Mouse (Mus musculus) kidney, embryonic 14.5 days (tissue): ENCODE data around the gene Cmtr1. TPM values are rescaled to one million over a fixed set of nuclear protein-coding genes. Genes with fewer than 3 reads are reported as not detected.

Source experiments
- ATAC-seq: fragments of 200-750 bp; cut with Nextera tagmentation; 2 replicates; pipeline ENCODE4 v1.8.0; 2017; ENCODE audit warnings: moderate number of reproducible peaks, mild to moderate bottlenecking, moderate TSS enrichment, moderate library complexity; ENCODE audit not compliant: low FRiP score, low TSS enrichment
- H3K27ac ChIP-seq: fragments of 300-500 bp; sonication (generic); 2 replicates; pipeline ENCODE4 v1.5.1; 2014; ENCODE audit warnings: low read depth, mild to moderate bottlenecking, low read length, moderate library complexity, mixed read lengths
- H3K27me3 ChIP-seq: fragments of 300-500 bp; sonication (generic); 2 replicates; pipeline ENCODE4 v1.6.1; 2014; ENCODE audit warnings: mild to moderate bottlenecking, low read length; ENCODE audit not compliant: control insufficient read depth, insufficient read depth
- H3K36me3 ChIP-seq: fragments of 300-500 bp; sonication (generic); 2 replicates; pipeline ENCODE4 v1.6.1; 2014; ENCODE audit warnings: low read length, mixed read lengths; ENCODE audit not compliant: control insufficient read depth, insufficient read depth
- H3K4me1 ChIP-seq: fragments of 300-500 bp; sonication (generic); 2 replicates; pipeline ENCODE4 v1.6.1; 2014; ENCODE audit warnings: low read length, mixed read lengths; ENCODE audit not compliant: control insufficient read depth, insufficient read depth
- H3K4me2 ChIP-seq: fragments of 300-500 bp; sonication (generic); replicated peaks from 2 replicates; pipeline ENCODE4 v1.6.1; 2014; ENCODE audit warnings: low read depth, mild to moderate bottlenecking, low read length
- H3K4me3 ChIP-seq: fragments of 300-500 bp; sonication (generic); 2 replicates; pipeline ENCODE4 v1.5.1; 2014; ENCODE audit warnings: mild to moderate bottlenecking, low read length
- H3K9ac ChIP-seq: fragments of 300-500 bp; sonication (generic); 2 replicates; pipeline ENCODE4 v1.6.1; 2014; ENCODE audit warnings: low read depth, mild to moderate bottlenecking, low read length, moderate library complexity
- H3K9me3 ChIP-seq: fragments of 300-500 bp; sonication (generic); 2 replicates; pipeline ENCODE4 v1.6.1; 2016; ENCODE audit warnings: low read length; ENCODE audit not compliant: control insufficient read depth
- WGBS: fragments of 180-500 bp; shearing (Covaris S2); extraction: QIAGEN DNeasy Blood & Tissue Kit; methylation state at CpG from one replicate; pipeline ENCODE4 v1.1.7; 2014; 5-methylcytosine and 5-hydroxymethylcytosine counted together
- polyA plus RNA-seq: library from polyadenylated mRNA; unstranded; fragments of >200 nt; fragmentation: Nextera tagmentation; extraction: Ambion mirVana; gene quantifications from 2 replicates; pipeline ENCODE4 v1.2.1, GENCODE M21; 2014

Gene Cmtr1
- polyA plus RNA-seq, 1 experiment from 2014 or later = 111 TPM

DNA sequence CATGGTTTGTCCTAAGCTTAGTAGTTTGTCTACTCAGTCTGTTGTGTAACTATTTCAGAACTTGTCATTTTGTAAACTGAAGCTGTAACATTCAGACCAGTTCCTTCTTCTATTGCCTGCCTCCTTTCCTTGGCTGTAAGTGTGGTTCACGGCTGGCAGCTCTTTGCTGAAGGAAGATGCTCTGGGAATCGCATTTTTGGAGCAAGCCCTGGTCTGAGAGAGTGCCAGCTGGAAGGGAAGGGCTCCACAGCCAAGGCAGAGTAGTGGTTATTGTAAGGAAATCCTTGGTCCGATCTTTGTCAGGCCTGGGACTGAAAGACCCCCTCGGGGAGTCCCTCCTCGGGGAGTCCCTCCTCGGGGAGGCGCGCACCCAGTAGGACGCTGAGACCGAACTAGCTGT lies 28.2 kb downstream of the Cmtr1 start:
- Histone ChIP-seq H3K4me3 (no peak overlapping the region), H3K9ac (no peak overlapping the region), H3K27me3 (no peaks in the 10 kb centered on the region), H3K27ac (no peak overlapping the region), H3K9me3 (no peaks in the 10 kb centered on the region), H3K4me1 (no peaks in the 10 kb centered on the region), H3K4me2 (no peak overlapping the region), H3K36me3 (peaks cover 68% of the 10 kb centered on the region)
- WGBS = 92% methylated on average over 10 of the region's 10 CpGs
- ATAC-seq = no peak

DNA sequence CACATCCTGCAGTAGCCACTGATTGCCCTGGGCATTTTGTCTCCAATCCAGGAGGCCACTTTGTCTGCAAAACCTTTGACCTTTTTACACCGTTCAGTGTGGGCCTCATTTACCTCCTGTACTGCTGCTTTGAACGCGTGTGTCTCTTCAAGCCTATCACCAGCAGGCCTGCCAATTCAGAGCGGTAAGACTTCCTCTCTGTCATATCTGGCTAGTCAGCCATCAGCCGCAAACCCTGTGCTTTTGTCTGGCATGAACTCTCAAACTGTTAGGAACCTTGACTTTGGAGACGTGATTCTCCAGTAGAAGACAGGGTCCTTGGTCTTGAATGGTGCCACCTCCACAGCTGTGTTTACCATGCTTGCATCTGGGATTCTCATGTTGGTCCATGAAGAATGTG lies 29.9 kb downstream of the Cmtr1 start:
- Histone ChIP-seq H3K9me3 (no peaks in the 10 kb centered on the region), H3K27ac (no peak overlapping the region), H3K27me3 (no peaks in the 10 kb centered on the region), H3K4me3 (no peak overlapping the region), H3K9ac (no peak overlapping the region), H3K4me2 (no peak overlapping the region), H3K4me1 (no peaks in the 10 kb centered on the region), H3K36me3 (peaks cover 69% of the 10 kb centered on the region)
- ATAC-seq = no peak
- WGBS = 34% methylated on average over 6 of the region's 6 CpGs

DNA sequence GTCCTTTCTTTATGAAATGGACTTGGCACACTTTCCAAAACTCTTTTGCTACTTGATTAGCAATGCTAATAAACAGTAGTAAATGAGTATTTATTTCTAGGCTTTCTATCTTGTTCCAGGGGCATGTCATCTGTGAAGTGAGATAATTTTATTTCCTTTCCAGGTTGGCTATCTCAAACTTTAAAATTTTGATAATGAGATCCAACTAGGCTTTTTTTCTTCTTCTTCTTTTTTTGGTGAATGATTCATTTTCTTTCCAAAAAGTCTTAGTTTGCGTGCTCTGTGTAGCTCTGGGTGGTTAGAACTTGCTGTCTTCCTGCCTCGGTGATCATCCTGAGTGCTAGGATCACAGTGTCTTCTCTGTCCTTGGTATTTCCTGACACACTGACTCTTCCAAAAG lies 32.4 kb downstream of the Cmtr1 start:
- WGBS = 88% methylated on average over 2 of the region's 2 CpGs
- Histone ChIP-seq H3K27me3 (no peaks in the 10 kb centered on the region), H3K4me2 (no peak overlapping the region), H3K4me1 (no peaks in the 10 kb centered on the region), H3K9ac (no peak overlapping the region), H3K4me3 (no peak overlapping the region), H3K9me3 (no peaks in the 10 kb centered on the region), H3K36me3 (peaks cover 69% of the 10 kb centered on the region), H3K27ac (no peak overlapping the region)
- ATAC-seq = no peak

DNA sequence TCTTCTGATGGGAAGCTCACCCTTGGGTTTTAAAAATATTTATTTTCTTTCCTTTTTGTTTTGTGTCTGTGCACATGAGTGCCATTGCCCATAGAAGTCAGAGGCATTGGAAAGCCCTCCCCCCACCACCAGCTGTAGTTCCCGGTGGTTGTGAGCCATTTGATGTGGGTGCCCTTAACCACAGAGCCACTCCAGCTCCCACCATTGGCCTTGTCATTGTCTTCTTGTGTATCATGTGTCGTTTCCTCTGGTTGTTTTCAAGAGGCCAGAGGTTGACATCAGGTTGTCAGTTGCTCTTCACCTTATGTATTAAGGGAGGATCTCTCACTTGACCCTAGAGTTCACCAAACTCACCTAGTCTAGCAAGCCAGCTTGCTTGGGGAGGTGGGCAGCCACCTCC lies 33.2 kb downstream of the Cmtr1 start:
- Histone ChIP-seq H3K36me3 (peaks cover 71% of the 10 kb centered on the region), H3K9ac (no peak overlapping the region), H3K27me3 (no peaks in the 10 kb centered on the region), H3K9me3 (no peaks in the 10 kb centered on the region), H3K4me2 (no peak overlapping the region), H3K27ac (no peak overlapping the region), H3K4me1 (no peaks in the 10 kb centered on the region), H3K4me3 (no peak overlapping the region)
- no peak for ATAC-seq
- 61% methylated on average over 2 of the region's 2 CpGs for WGBS

DNA sequence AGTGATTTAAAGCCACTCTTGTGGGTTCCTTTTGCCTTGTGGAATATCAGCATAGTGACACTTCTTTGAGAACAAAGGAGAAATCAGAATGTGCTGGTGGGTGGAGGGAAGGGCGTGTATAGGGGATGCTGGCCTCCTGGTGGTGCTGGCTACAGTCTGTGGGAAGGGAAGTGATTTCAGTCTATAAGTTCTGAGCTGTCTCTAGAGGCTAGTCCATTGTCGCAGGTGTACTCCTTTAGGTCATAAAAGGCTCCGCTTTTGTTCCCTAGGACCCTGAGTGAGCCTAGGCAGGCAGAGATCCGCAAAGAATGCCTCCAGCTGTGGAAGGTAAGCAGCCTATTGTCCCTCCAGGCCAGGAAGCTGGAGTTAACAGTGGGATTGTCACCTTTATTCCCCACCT lies 34.1 kb downstream of the Cmtr1 start:
- no peak for ATAC-seq
- Histone ChIP-seq H3K4me2 (no peak overlapping the region), H3K9me3 (no peaks in the 10 kb centered on the region), H3K27me3 (no peaks in the 10 kb centered on the region), H3K4me3 (no peak overlapping the region), H3K36me3 (peaks cover 76% of the 10 kb centered on the region), H3K9ac (no peak overlapping the region), H3K27ac (no peak overlapping the region), H3K4me1 (no peaks in the 10 kb centered on the region)
- WGBS = 80% methylated on average over 4 of the region's 4 CpGs

DNA sequence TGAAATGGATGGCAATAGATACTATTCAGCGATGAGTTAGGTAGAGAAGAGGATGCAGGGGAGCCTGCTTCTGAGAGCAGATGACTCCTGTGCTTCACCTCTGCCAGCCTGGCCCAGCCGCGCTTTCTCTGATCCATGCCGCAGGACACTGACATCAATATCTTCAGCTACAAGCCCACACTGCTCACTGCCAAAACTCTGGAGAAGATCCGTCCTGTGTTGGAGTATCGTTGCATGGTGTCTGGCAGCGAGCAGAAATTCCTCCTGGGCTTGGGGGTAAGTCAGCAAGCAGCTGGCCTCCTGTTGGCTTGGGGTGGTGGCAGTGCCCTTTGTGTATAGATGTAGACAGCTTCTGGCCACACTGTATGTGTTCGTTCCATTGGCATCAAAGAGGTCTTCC lies 36.5 kb downstream of the Cmtr1 start:
- no peak for ATAC-seq
- Histone ChIP-seq H3K27ac (no peak overlapping the region), H3K27me3 (no peaks in the 10 kb centered on the region), H3K36me3 (peaks cover 77% of the 10 kb centered on the region), H3K4me2 (no peak overlapping the region), H3K9me3 (no peaks in the 10 kb centered on the region), H3K4me1 (no peaks in the 10 kb centered on the region), H3K4me3 (no peak overlapping the region), H3K9ac (no peak overlapping the region)
- 95% methylated on average over 8 of the region's 8 CpGs for WGBS

DNA sequence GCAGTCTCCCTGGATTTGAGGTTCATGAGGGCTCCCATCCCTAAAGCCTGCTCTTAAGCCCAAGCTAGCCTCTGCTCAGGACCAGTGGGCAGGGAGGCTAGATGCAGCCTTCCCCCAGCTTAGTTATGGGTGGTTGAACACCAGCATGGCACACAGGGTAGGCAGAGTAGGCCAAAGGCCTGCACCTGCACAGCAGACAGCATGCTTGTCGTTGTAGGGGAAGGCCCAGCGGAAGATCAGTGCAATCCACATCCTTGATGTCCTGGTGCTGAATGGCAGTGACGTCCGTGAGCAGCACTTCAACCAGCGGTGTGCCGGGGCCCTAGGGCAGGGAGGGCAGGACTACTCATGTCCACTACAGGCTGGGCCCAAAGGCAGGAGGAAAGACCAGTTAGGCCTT lies 38.0 kb downstream of the Cmtr1 start:
- WGBS = 87% methylated on average over 6 of the region's 6 CpGs
- no peaks in the 10 kb centered on the region for H3K4me1 ChIP-seq
- H3K36me3 ChIP-seq = peaks cover 90% of the 10 kb centered on the region
- H3K9ac ChIP-seq = no peak overlapping the region
- H3K27me3 ChIP-seq = no peaks in the 10 kb centered on the region
- H3K27ac ChIP-seq = no peak overlapping the region
- no peak overlapping the region for H3K4me3 ChIP-seq
- no peaks in the 10 kb centered on the region for H3K9me3 ChIP-seq
- H3K4me2 ChIP-seq = no peak overlapping the region
- ATAC-seq = no peak

DNA sequence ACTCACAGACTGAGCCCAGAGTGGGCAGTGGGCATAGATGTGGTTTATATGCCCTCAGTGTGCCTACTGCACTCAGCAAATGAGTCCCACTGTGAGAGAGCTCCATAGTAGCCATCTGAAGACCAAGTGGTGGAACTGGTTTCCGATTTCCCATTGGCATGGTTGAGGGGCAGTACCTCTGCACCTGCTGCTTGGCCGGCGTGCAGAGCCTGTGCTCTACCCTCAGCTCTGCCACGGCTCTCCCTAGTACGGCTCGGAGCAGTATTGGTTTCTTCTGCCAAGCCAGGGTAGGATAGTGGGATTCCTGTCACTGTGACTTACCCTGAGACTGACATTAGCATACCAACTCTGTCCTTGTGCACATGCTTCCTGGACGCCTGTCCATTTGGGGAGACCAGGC lies 40.2 kb downstream of the Cmtr1 start:
- ATAC-seq = no peak; the same call in 1 of the 2 replicates
- Histone ChIP-seq H3K9ac (no peak overlapping the region), H3K27me3 (no peaks in the 10 kb centered on the region), H3K4me3 (no peak overlapping the region), H3K4me2 (no peak overlapping the region), H3K4me1 (no peaks in the 10 kb centered on the region), H3K27ac (no peak overlapping the region), H3K36me3 (peaks cover 79% of the 10 kb centered on the region), H3K9me3 (no peaks in the 10 kb centered on the region)
- WGBS = 96% methylated on average over 7 of the region's 7 CpGs

DNA sequence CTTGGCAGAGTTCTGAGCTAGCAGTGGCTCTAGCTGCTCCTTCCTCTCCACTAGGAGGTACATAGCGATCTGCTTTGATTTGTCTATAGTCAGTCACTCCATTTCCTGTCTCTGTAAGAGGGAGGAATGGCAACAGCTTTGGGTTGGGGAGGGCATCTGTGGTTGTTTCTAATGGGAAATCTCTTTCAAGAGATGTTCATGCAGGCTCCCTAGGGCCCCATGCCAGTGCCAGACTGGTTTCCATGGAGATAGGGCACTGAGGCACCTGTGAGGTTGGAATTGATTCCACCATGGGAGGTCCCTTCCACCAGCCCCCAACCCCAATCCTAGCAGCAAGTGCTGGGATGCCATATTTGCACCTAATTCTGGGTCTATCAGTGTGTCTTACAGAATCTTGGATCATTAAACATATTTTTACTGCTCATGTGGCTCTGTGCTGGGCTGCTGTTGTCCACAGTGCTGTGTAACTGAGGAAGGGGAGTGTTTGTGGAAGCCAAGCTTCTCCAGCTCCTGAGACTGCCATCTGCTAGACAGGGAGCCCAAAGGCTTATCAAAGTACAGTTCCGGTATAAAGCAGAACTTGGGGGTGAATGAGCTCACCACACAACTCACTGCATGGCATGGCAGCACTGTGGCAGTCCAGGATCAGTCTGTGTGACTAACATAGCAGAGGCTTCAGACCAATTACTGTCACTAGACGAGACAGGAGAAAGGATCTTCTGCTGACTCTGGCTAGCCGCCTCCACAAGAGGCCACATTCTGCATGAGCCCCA lies 42.7 kb downstream of the Cmtr1 start:
- WGBS = 81% methylated on average over 4 of the region's 4 CpGs
- peaks cover 9% of the 10 kb centered on the region for H3K4me1 ChIP-seq
- no peak overlapping the region for H3K27ac ChIP-seq
- ATAC-seq = no peak
- H3K36me3 ChIP-seq = peaks cover 59% of the 10 kb centered on the region
- H3K4me2 ChIP-seq = no peak overlapping the region
- no peaks in the 10 kb centered on the region for H3K27me3 ChIP-seq
- H3K9me3 ChIP-seq = no peaks in the 10 kb centered on the region
- H3K9ac ChIP-seq = no peak overlapping the region
- no peak overlapping the region for H3K4me3 ChIP-seq
